Comparison of ENCODE assay signal across 22 mouse cellular contexts in genomic region chr1:156464963-156465362, GRCm38 (mm10). TPM values are rescaled to one million over a fixed set of nuclear protein-coding genes. Genes with fewer than 3 reads are reported as not detected.
"Had no signal": no experiment of that assay in that cellular context is flagged by ENCODE, and none has a peak within 500 bp of the region (broad histone marks: within the 10 kb centered on the region; RNA-seq: fewer than 3 reads in every experiment).

No protein-coding gene starts in this region.

- H3K9me3 ChIP-seq: liver, embryonic 13.5 days; liver, embryonic 15.5 days; lung, embryonic 15.5 days; neural tube, embryonic 15.5 days had no signal

- ATAC-seq: liver, postnatal 0 days; midbrain, embryonic 16.5 days had no signal

- H3K4me1 ChIP-seq: midbrain, embryonic 10.5 days; midbrain, embryonic 12.5 days; neural tube, embryonic 13.5 days; neural tube, embryonic 15.5 days had no signal

- DNase-seq: liver, embryonic 13.5 days; liver, postnatal 0 days; midbrain, embryonic 14.5 days; retina, postnatal 1 day; right cerebral cortex, adult 18-20 months; right cerebral cortex, postnatal 25 days; right cerebral cortex, postnatal 4 days; spleen, adult 18-20 months; thymus, adult 18-20 months; thymus, postnatal 14 days; thymus, postnatal 36 days had no signal

- H3K27me3 ChIP-seq: liver, embryonic 13.5 days; liver, embryonic 15.5 days; lung, embryonic 15.5 days; midbrain, embryonic 12.5 days; neural tube, embryonic 13.5 days; neural tube, embryonic 15.5 days had no signal

- H3K9ac ChIP-seq: liver, embryonic 13.5 days; liver, embryonic 15.5 days; liver, postnatal 0 days; lung, embryonic 15.5 days; midbrain, embryonic 12.5 days; neural tube, embryonic 13.5 days; neural tube, embryonic 15.5 days had no signal

- H3K4me2 ChIP-seq: liver, embryonic 11.5 days; liver, embryonic 13.5 days; liver, embryonic 15.5 days; lung, embryonic 15.5 days; midbrain, embryonic 12.5 days; neural tube, embryonic 13.5 days; neural tube, embryonic 15.5 days had no signal

- H3K4me3 ChIP-seq: liver, embryonic 13.5 days; liver, embryonic 15.5 days; lung, embryonic 15.5 days; midbrain, embryonic 10.5 days; midbrain, embryonic 12.5 days; myocyte; neural tube, embryonic 13.5 days; neural tube, embryonic 15.5 days had no signal

- H3K27ac ChIP-seq: liver, embryonic 13.5 days; liver, embryonic 15.5 days; lung, embryonic 15.5 days; midbrain, embryonic 10.5 days; midbrain, embryonic 12.5 days; neural tube, embryonic 13.5 days; neural tube, embryonic 15.5 days had no signal

RNA-seq across cellular contexts. Expression of gene Axdnd1, which starts 44.0 kb away (rescaled TPM):
- polyA plus RNA-seq: liver, embryonic 13.5 days; liver, embryonic 15.5 days; liver, postnatal 0 days; midbrain, embryonic 12.5 days; neural tube, embryonic 11.5 days; neural tube, embryonic 15.5 days; small intestine, adult 2 months had no signal
